Mouse (Mus musculus): ENCODE measurements around the gene Cdh22.

The Cdh22 gene

GRCm38 (mm10) chr2:165207689-165208088 lies 27.0 kb downstream of the Cdh22 start:
- DNase-seq (ENCODE audit: low spot score in 2 of 2) = no peak

GRCm38 (mm10) chr2:165207086-165207485 lies 27.6 kb downstream of the Cdh22 start:
- no peak for DNase-seq (ENCODE audit: low spot score in 2 of 2)

GRCm38 (mm10) chr2:165205486-165205885 lies 29.2 kb downstream of the Cdh22 start:
- DNase-seq (ENCODE audit: low spot score in 2 of 2) = no peak

GRCm38 (mm10) chr2:165204931-165205330 lies 29.7 kb downstream of the Cdh22 start:
- DNase-seq (ENCODE audit: low spot score in 2 of 2) = no peak

GRCm38 (mm10) chr2:165201761-165202751 lies 32.6 kb downstream of the Cdh22 start:
- peak in 1 of 2 experiments; percentile 44 for DNase-seq (ENCODE audit: low spot score in 2 of 2)

GRCm38 (mm10) chr2:165197546-165197945 lies 37.1 kb downstream of the Cdh22 start:
- DNase-seq (ENCODE audit: low spot score in 2 of 2) = no peak

- DNase-seq (ENCODE audit: low spot score in 2 of 2) = no peak
These were observed 39.1 kb downstream of the Cdh22 start for GRCm38 (mm10) chr2:165195411-165196182.

GRCm38 (mm10) chr2:165191483-165191882 lies 43.2 kb downstream of the Cdh22 start:
- no peak for DNase-seq (ENCODE audit: low spot score in 2 of 2)

GRCm38 (mm10) chr2:165189546-165189945 lies 45.1 kb downstream of the Cdh22 start:
- DNase-seq (ENCODE audit: low spot score in 2 of 2) = no peak

GRCm38 (mm10) chr2:165187648-165188380 lies 46.8 kb downstream of the Cdh22 start:
- DNase-seq (ENCODE audit: low spot score in 2 of 2) = no peak

- DNase-seq (ENCODE audit: low spot score in 2 of 2) = no peak
These were observed 50.5 kb downstream of the Cdh22 start for GRCm38 (mm10) chr2:165184015-165184633.

GRCm38 (mm10) chr2:165182085-165182976 lies 52.3 kb downstream of the Cdh22 start:
- no peak for DNase-seq (ENCODE audit: low spot score in 2 of 2)

- no peak for DNase-seq (ENCODE audit: low spot score in 2 of 2)
These were observed 55.4 kb downstream of the Cdh22 start for GRCm38 (mm10) chr2:165179231-165179630.

GRCm38 (mm10) chr2:165176965-165177364 lies 57.7 kb downstream of the Cdh22 start:
- DNase-seq (ENCODE audit: low spot score in 2 of 2) = no peak

- DNase-seq (ENCODE audit: low spot score in 2 of 2) = no peak
These were observed 67.8 kb downstream of the Cdh22 start for GRCm38 (mm10) chr2:165166664-165167435.

- no peak for DNase-seq (ENCODE audit: low spot score in 2 of 2)
These were observed 72.4 kb downstream of the Cdh22 start for GRCm38 (mm10) chr2:165162221-165162620.

- no peak for DNase-seq (ENCODE audit: low spot score in 2 of 2)
These were observed 74.2 kb downstream of the Cdh22 start for GRCm38 (mm10) chr2:165160466-165160865.

GRCm38 (mm10) chr2:165159055-165159688 lies 75.5 kb downstream of the Cdh22 start:
- DNase-seq (ENCODE audit: low spot score in 2 of 2) = no peak

- no peak for DNase-seq (ENCODE audit: low spot score in 2 of 2)
These were observed 76.3 kb downstream of the Cdh22 start for GRCm38 (mm10) chr2:165158317-165158716.

All from frontal cortex, postnatal 25 days (tissue).